Mouse (Mus musculus): Measurements from ENCODE around the gene Ranbp3l.

Gene Ranbp3l

DNA sequence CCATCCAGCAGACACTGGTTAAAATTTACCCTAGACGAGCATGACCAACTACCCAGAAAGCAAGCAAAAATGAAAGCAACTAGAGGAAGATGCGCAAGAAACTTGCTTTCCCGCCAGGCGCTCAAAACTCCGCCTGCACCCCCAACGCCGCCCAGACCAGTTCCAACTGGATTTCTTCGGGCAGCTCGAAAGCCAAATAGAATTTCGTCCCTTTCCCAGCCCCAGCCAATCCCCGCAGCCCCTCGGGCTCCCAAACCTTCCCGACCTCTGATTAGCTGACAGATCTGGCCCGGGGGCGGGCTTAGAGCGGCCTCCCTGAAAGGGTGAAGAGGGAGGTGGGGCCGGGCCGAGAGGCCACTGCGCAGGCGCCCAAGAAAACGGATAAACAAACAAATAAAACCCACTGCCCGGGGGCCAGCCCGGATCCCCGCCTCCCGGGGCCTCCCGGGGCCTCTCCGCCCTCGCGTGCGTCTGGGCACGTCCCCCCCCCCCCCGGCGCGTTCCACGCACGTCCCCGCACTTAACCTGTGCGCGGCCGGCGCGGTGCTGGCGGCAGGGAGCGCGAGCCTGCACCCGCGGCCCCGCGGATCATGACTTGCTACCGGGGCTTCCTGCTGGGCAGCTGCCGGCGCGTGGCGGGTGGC is 103.3 kb downstream of the Ranbp3l start, which contains the start of gene Nadk2:
Gene Nadk2 (plus strand): TSS at position 349 of the 644 bp plus-strand sequence.
- DNase-seq (ENCODE audit: low spot score) = peak; percentile 99

- peak; percentile 37 for DNase-seq (ENCODE audit: low spot score)
Measured at GRCm38 (mm10) chr15:9071556-9072544, 104.1 kb downstream of the Ranbp3l start.

DNA sequence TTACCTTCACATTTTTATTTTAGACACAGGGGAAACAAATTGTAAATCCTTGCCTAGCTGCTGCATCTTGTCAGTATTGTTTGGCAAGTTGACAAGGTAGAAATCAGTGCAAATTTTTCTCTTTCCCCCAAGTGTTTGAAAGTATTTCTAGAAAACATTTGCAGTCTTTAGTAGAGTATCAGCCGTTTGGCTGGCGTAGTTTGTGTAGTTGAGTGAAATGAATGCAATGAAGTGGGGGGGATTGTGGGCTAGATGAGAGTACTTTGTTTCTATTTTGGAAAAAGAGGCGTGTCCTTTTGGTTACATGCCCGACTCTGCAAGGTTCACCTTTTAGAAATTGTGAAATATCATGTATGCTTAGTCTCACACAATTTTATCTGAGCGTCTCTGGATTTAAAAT is 104.9 kb downstream of the Ranbp3l start:
- no peak for DNase-seq (ENCODE audit: low spot score)

GRCm38 (mm10) chr15:9073067-9073608 is 105.4 kb downstream of the Ranbp3l start:
- no peak for DNase-seq (ENCODE audit: low spot score)

- no peak for DNase-seq (ENCODE audit: low spot score)
Measured at GRCm38 (mm10) chr15:9073684-9074083, 105.9 kb downstream of the Ranbp3l start.

- DNase-seq (ENCODE audit: low spot score) = no peak
Measured at GRCm38 (mm10) chr15:9074139-9074538, 106.4 kb downstream of the Ranbp3l start.

DNA sequence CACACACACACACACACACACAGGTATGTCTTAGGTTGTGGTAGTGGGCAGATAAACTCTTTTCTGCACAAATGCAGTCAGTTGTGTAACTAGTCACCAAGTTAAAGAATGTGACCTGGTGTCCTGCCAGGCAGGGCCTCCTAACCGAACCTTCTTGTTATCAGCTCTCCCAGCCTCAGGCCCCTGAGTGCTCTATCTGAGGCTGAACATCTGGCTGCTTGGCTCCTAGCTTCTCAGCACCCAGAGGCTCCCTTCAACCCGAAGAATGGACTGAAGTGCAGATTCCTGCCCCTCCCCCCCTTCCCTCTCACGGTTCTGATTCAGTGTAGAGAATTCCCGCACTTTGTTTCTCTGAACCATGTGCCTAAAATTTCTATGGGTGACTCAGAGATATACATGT is 106.9 kb downstream of the Ranbp3l start:
- DNase-seq (ENCODE audit: low spot score) = no peak

- DNase-seq (ENCODE audit: low spot score) = no peak
Measured at GRCm38 (mm10) chr15:9075608-9076200, 108.0 kb downstream of the Ranbp3l start.

GRCm38 (mm10) chr15:9078481-9079300 is 110.9 kb downstream of the Ranbp3l start:
- DNase-seq (ENCODE audit: low spot score) = no peak

DNA sequence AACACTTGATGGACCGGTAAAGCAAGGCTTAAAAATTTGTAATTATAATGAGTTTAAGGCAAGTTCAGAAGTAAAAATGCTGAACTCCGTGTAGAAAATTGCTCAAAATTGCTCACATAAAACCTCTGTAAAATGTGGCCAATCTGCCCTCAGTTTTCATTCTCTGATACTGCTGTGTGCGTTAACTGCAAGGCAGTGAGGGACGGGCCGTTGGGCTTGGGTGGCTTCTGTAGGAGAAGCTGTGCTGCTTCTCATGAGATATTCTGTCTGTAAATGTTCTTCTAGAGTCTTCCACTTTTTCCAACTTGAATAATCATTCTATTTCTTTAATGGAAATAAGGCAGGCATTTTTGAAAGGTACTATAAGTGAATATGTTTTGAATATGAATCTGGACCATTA is 111.9 kb downstream of the Ranbp3l start:
- DNase-seq (ENCODE audit: low spot score) = no peak

DNA sequence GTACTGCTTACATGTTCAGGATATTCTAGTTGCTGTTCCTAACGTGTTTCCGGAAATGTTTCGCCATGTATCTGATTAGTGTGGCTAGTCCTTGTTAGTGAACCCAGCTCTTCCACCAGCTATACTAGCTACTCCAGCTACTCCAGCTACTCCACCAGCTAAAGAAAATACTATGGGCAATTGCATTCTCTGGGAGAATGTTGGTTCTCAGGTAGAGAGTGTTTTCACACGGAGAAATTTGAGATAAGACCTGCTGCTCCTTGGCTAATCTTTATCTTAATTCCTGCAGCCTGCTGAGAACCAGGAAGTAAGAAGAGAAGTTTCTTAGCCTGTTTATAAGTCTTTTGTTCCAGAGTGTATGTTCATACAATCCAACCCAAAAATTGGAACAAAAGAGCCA is 112.5 kb downstream of the Ranbp3l start:
- DNase-seq (ENCODE audit: low spot score) = no peak

- no peak for DNase-seq (ENCODE audit: low spot score)
Measured at GRCm38 (mm10) chr15:9081294-9081693, 113.5 kb downstream of the Ranbp3l start.

GRCm38 (mm10) chr15:9082753-9083152 is 115.0 kb downstream of the Ranbp3l start:
- DNase-seq (ENCODE audit: low spot score) = no peak

- no peak for DNase-seq (ENCODE audit: low spot score)
Measured at GRCm38 (mm10) chr15:9086813-9087212, 119.1 kb downstream of the Ranbp3l start.

- no peak for DNase-seq (ENCODE audit: low spot score)
Measured at GRCm38 (mm10) chr15:9087421-9087820, 119.7 kb downstream of the Ranbp3l start.

DNA sequence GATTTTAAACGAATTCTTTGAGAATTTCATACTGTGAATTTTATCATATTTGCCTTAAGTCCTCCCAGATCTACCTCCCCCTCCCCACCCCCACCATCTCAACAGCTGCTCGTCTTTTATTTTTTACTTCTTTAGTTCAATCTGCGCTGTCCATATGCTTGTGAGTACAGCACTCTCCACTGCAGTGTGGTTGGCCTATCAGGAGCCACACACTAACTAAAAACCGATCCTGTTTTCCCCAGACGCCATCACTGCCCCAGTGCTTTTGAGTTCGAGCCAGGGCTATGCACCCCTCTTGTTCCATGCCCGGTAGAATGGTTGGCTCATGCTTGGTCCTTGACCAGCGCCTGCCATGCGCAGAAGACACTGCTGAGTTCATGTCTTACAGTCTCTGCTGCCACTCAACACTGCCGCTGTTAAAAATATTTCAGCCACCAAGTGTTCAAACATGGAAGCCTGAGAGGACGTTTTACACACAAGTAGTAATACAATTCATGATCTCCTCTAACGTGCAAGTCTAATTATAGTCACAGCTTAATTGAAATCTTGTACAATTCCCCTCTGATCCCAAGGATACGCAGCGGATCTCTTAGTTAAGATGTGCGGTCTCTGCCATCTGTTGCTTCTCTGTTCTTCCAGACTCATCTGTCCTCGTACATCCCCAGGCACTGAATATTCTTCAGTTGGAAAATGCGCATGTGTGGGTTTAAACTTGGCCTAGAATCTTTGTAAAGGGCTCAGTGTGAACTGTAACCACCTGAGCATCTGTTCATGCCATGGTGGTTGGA is 120.3 kb downstream of the Ranbp3l start:
- no peak for DNase-seq (ENCODE audit: low spot score)

GRCm38 (mm10) chr15:9088683-9089072 is 120.9 kb downstream of the Ranbp3l start:
- DNase-seq (ENCODE audit: low spot score) = no peak

DNA sequence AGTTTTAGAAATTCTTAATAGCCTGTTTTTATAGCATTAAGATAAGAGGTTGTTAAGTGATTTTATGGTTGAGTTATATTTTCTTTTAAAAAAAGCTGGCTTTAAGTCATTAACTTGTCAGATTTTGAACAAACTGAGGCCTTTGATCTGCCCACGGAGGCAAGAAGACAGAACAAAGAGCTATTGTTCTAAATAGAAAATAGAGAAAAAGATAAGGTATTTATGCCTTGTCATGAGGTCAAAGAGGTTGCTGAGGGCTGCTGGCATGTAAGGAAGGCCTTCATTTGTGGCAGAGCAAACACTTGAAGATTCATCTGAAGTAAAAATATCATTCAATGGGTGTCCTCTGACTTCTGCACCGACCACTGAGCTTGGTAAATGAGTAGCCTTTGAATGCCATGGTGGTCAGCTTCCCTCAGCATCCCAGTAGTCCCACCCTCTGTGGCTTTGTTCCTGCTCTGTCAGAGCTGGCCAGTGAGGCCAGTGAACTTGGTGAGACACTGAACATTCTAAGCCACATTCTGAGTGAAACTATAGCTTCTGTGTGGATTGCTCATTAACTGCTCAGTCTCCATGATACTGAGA is 121.5 kb downstream of the Ranbp3l start:
- DNase-seq (ENCODE audit: low spot score) = no peak

GRCm38 (mm10) chr15:9090662-9091061 is 122.9 kb downstream of the Ranbp3l start:
- DNase-seq (ENCODE audit: low spot score) = no peak

- DNase-seq (ENCODE audit: low spot score) = no peak
Measured at GRCm38 (mm10) chr15:9093598-9094365, 126.0 kb downstream of the Ranbp3l start.
